Mouse (Mus musculus) forebrain, embryonic 14.5 days (tissue): ENCODE measurements around the gene Dapk3. TPM values are rescaled to one million over a fixed set of nuclear protein-coding genes. Genes with fewer than 3 reads are reported as not detected.
A peak's percentile ranks its signal among the peaks of the same experiment; 100 is the strongest.
"Not testable (repeated sequence)": the region's sequence is repeated elsewhere in the genome, so short reads cannot be mapped to it uniquely, and the experiment has no call there.

Source experiments
- ATAC-seq: fragments of 200-750 bp; cut with Nextera tagmentation; 2 replicates; pipeline ENCODE4 v1.8.0; 2017; ENCODE audit warnings: mild to moderate bottlenecking, moderate library complexity
- DNase-seq: peaks from one replicate; pipeline ENCODE4 v3.0.0-alpha.2; 2015; ENCODE audit warnings: low spot score
- H3K27ac ChIP-seq: fragments of 300-500 bp; sonication (generic); 2 replicates; pipeline ENCODE4 v1.5.1; 2014; ENCODE audit warnings: low read depth, mild to moderate bottlenecking, control low read depth, low read length, moderate library complexity
- H3K27me3 ChIP-seq: fragments of 300-500 bp; sonication (generic); replicated peaks from 2 replicates; pipeline ENCODE4 v1.6.1; 2014; ENCODE audit warnings: low read length, control low read depth, mixed read lengths; ENCODE audit not compliant: control insufficient read depth, insufficient read depth
- H3K36me3 ChIP-seq: fragments of 300-500 bp; sonication (generic); 2 replicates; pipeline ENCODE4 v1.6.1; 2014; ENCODE audit warnings: low read length, control low read depth; ENCODE audit not compliant: control insufficient read depth, insufficient read depth
- H3K4me1 ChIP-seq: fragments of 300-500 bp; sonication (generic); 2 replicates; pipeline ENCODE4 v1.6.1; 2014; ENCODE audit warnings: antibody characterized with exemption, low read length, control low read depth; ENCODE audit not compliant: control insufficient read depth, insufficient read depth
- H3K4me2 ChIP-seq: fragments of 300-500 bp; sonication (generic); 2 replicates; pipeline ENCODE4 v1.6.1; 2014; ENCODE audit warnings: mild to moderate bottlenecking, control low read depth, low read length
- H3K4me3 ChIP-seq: fragments of 300-500 bp; sonication (generic); 2 replicates; pipeline ENCODE4 v1.5.1; 2014; ENCODE audit warnings: low read depth, low read length, control low read depth
- H3K9ac ChIP-seq: fragments of 300-500 bp; sonication (generic); 2 replicates; pipeline ENCODE4 v1.6.1; 2014; ENCODE audit warnings: mild to moderate bottlenecking, low read length, control low read depth, moderate library complexity
- H3K9me3 ChIP-seq: fragments of 300-500 bp; sonication (generic); replicated peaks from 2 replicates; pipeline ENCODE4 v1.6.1; 2016; ENCODE audit warnings: low read length, control low read depth, mixed read lengths; ENCODE audit not compliant: control insufficient read depth
- WGBS: fragments of 180-500 bp; shearing (Covaris S2); extraction: QIAGEN DNeasy Blood & Tissue Kit; methylation state at CpG from one replicate; pipeline ENCODE4 v1.1.7; 2014; 5-methylcytosine and 5-hydroxymethylcytosine counted together
- polyA plus RNA-seq: library from polyadenylated mRNA; unstranded; fragments of >200 nt; fragmentation: Nextera tagmentation; extraction: Ambion mirVana; gene quantifications from 2 replicates; pipeline ENCODE4 v1.2.1, GENCODE M21; 2014

Gene Dapk3
- polyA plus RNA-seq, 1 experiment from 2014 or later: 49.0 TPM

- H3K4me1 ChIP-seq: peaks cover 7% of the 10 kb centered on the region
- H3K36me3 ChIP-seq: peaks cover 64% of the 10 kb centered on the region
- no peaks in the 10 kb centered on the region for H3K9me3 ChIP-seq
- no peak for DNase-seq
- H3K27me3 ChIP-seq: no peaks in the 10 kb centered on the region
- no peak overlapping the region for H3K4me3 ChIP-seq
- 58% methylated on average over 2 of the region's 2 CpGs for WGBS
- H3K27ac ChIP-seq: no peak overlapping the region
- H3K9ac ChIP-seq: no peak overlapping the region
- no peak for ATAC-seq
- H3K4me2 ChIP-seq: no peak overlapping the region
Measured at GRCm38 (mm10) chr10:81162318-81162652, 20.5 kb upstream of the Dapk3 start.

DNA sequence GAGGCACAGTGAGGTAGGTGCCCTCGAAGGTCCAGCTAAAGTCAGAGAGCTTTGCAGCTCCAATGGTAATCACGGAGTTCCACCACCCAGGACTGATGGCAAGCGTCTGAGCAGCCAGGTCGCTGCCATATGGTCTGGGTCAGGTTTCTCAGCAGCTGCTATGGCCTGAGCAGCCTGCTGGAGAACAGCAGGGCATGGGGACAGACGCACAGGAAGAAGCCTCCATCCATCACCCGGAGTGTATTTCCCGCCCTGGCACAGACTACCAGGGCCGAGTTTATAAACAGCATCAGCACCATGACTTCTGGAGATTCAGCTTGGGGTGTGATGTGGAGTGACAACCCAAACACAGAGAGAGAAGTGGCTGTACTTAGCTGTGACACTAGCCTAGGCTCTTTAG, 17.7 kb upstream of the Dapk3 start:
- Histone ChIP-seq H3K27ac (no peak overlapping the region), H3K9ac (no peak overlapping the region), H3K4me3 (no peak overlapping the region), H3K4me1 (peaks cover 13% of the 10 kb centered on the region), H3K36me3 (peaks cover 38% of the 10 kb centered on the region), H3K9me3 (no peaks in the 10 kb centered on the region), H3K4me2 (no peak overlapping the region), H3K27me3 (no peaks in the 10 kb centered on the region)
- DNase-seq (no peak), ATAC-seq (no peak)
- WGBS: 90% methylated on average over 8 of the region's 8 CpGs

DNA sequence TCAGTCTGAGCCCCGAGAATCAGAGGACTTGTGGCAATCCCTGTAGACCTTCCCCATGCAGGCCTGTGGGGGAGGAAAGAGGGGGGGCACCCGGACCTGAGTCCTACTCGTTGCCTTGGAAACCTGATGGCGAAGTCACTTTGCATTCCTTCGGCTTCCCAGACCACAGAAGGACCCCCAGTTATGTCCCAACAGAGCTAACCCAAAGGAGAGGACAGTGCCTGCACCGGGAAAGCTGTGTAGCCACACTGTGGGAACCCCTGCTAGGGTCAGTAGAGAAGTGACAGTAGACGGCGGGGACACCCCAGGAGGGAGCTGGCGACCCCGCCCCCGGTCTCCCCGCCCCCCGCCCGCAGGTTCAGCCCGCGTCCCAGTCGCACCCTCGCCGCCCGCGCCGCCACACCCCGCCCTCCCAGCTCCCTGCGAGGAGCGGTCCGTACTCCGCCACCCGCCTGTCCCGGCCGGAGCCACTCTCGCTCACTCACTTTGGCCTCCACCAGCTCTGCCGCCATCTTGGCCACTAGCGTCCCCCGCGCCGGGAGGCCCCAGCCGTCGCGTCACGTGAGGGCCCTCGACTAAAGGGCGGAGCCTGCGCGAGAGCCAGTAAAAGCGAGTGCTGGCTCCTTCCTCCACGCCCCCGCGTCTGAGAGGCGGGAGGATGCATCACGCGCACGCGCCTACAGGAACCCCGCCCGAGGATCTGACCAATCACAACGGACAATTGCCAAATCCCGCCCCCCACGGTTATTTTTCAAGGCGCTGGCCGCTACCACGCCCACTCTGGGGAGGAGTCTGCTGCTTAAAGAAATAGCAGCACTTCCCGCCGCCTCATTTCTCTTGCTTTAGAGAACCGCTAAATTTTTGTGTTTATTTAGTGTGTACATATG, 15.4 kb upstream of the Dapk3 start, which contains the start of gene Pias4:
Pias4 (minus strand) TSS at position 724 of the 887 bp plus-strand sequence.
- WGBS: under 1% methylated on average over 61 of the region's 64 CpGs
- ATAC-seq: peak; percentile 90
- H3K27ac ChIP-seq: peak within 1 kb of the TSS; percentile 72

DNA sequence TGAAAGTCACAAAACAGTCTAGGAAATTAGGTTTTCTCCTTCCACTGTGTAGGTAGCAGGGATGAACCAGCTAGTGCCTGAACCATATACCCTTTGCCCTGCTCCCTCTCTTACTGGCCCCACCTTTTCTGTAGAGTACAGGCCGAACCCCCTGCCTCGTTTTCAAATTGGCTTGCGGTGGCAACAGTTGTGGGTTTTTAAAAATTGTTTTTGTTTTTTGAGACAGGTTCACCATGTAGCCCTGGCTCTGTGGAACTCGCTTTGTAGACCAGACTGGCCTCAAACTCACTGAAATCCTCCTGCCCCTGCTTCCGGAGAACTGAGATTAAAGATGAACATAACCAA, 14.7 kb upstream of the Dapk3 start:
- H3K9ac ChIP-seq: peak overlapping the region; percentile 64
- no peak for DNase-seq

More for the DNA sequence above, 15.4 kb upstream of the Dapk3 start, which contains the start of gene Pias4:
- DNase-seq: peak; percentile 100
- H3K27me3 ChIP-seq: no peaks in the 10 kb centered on the region
- H3K9me3 ChIP-seq: no peaks in the 10 kb centered on the region
- H3K4me2 ChIP-seq: peak within 1 kb of the TSS; percentile 93
- peak within 1 kb of the TSS; percentile 80 for H3K4me3 ChIP-seq
- H3K36me3 ChIP-seq: peaks cover 15% of the 10 kb centered on the region
- peaks cover 13% of the 10 kb centered on the region for H3K4me1 ChIP-seq
- peak within 1 kb of the TSS; percentile 74 for H3K9ac ChIP-seq

DNA sequence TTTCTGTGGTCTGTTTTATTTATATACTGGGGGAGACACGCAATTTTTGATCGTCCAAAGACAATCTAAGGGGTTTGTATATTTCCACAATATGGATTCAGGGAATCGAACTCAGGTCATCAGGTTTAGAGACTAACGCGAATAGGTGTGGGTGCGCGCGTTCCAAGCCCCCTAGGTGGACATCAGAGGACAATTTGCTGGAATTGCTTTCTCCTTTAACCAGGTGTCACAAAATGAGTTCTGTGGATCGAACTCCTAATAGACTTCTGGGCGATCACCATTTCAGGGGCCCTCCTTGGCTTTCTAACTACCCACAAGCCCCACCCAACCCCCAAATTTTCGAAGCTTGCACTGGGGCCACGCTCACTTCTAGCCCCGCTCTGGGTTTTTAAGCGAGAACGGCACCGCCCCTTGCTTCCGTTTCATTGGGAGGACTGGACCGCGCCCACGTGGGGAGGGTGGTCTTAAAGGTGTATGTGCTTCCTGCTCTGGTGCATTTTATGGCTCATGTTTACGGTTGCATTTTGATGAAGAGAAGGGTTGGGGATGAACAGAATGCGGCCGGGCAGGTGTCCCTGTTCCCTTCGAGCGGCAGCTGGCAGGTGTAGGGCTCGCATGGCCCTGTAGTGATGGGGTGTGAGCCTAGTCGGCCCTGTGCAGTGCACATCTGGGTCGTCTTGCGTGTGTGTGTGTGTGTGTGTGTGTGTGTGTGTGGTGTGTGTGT, 14.1 kb upstream of the Dapk3 start:
- ATAC-seq (peak; percentile 57), DNase-seq (peak; percentile 85)
- Histone ChIP-seq H3K4me3 (peak overlapping the region; percentile 80), H3K4me1 (peaks cover 17% of the 10 kb centered on the region), H3K36me3 (peaks cover 4% of the 10 kb centered on the region), H3K27me3 (no peaks in the 10 kb centered on the region), H3K4me2 (peak overlapping the region; percentile 69), H3K9me3 (no peaks in the 10 kb centered on the region), H3K9ac (peak overlapping the region; percentile 64), H3K27ac (peak overlapping the region; percentile 72)
- WGBS: 3% methylated on average over 29 of the region's 29 CpGs

More for the DNA sequence above, 14.7 kb upstream of the Dapk3 start:
- H3K9me3 ChIP-seq: no peaks in the 10 kb centered on the region
- H3K4me2 ChIP-seq: peak overlapping the region; percentile 69
- 9% methylated on average over 5 of the region's 5 CpGs for WGBS
- H3K36me3 ChIP-seq: peaks cover 11% of the 10 kb centered on the region
- H3K4me1 ChIP-seq: peaks cover 13% of the 10 kb centered on the region
- peak overlapping the region; percentile 72 for H3K27ac ChIP-seq
- H3K4me3 ChIP-seq: peak overlapping the region; percentile 80
- H3K27me3 ChIP-seq: no peaks in the 10 kb centered on the region
- ATAC-seq: peak; percentile 67

DNA sequence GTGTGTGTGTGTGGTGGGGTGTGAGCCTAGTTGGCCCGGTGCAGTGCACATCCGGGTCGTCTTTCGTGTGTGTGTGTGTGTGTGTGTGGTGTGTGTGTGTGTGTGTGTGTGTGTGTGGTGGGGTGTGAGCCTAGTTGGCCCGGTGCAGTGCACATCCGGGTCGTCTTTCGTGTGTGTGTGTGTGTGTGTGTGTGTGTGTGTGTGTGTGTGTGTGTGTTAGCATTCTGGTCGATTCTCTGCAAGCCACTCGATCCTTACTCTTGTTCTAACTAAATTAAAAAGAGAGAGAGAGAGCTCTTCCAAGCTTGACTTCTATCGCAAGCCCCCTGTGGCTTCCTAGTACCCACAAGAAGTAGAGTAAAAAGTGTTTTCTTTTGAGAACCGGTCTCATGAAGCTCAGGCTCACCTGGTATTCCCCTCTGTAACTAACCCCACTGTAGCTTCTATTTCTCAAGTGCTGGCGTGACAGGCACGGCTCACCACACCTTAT, 13.3 kb upstream of the Dapk3 start:
- not testable (repeated sequence) for H3K9ac ChIP-seq, H3K9me3 ChIP-seq, H3K36me3 ChIP-seq, H3K27ac ChIP-seq, H3K4me3 ChIP-seq, H3K27me3 ChIP-seq, H3K4me2 ChIP-seq, DNase-seq, ATAC-seq
- 61% methylated on average over 7 of the region's 14 CpGs for WGBS
- peaks cover 23% of the 10 kb centered on the region for H3K4me1 ChIP-seq

DNA sequence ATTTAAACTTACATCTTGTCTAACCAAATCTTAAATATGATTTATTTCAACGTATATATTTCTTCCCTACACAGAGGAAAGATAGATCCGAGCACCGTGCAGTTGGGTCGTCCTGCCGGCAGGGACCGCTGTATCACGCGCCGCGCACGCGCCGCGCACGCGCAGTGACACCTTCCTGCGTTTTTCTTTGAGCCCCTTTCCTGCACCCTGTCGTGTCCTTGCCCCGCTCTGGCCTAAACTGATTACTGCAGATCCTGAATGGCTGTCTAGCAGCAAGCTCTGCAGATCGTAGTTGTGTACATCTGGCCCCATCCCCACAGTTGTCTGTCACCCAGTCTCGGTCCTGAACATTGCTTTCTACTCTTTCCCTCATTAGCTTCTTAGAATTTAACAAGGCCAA, 9.7 kb upstream of the Dapk3 start:
- 5% methylated on average over 21 of the region's 21 CpGs for WGBS
- DNase-seq (peak; percentile 90), ATAC-seq (peak; percentile 25; the same call in 1 of the 2 replicates)
- H3K9ac ChIP-seq: peak overlapping the region; percentile 44
- H3K4me3 ChIP-seq: no peak overlapping the region
- H3K36me3 ChIP-seq: peaks cover 8% of the 10 kb centered on the region
- H3K4me2 ChIP-seq: peak overlapping the region; percentile 39
- H3K9me3 ChIP-seq: no peaks in the 10 kb centered on the region
- H3K27me3 ChIP-seq: no peaks in the 10 kb centered on the region
- peak overlapping the region; percentile 77 for H3K27ac ChIP-seq
- peaks cover 28% of the 10 kb centered on the region for H3K4me1 ChIP-seq

GRCm38 (mm10) chr10:81174617-81175344, 8.0 kb upstream of the Dapk3 start:
- peaks cover 25% of the 10 kb centered on the region for H3K4me1 ChIP-seq
- WGBS: 3% methylated on average over 29 of the region's 29 CpGs

More at GRCm38 (mm10) chr10:81174617-81175344, 8.0 kb upstream of the Dapk3 start:
- H3K4me3 ChIP-seq: peak overlapping the region; percentile 36
- ATAC-seq (peak; percentile 62), DNase-seq (peak; percentile 92)
- H3K9ac ChIP-seq: peak overlapping the region; percentile 66
- H3K27ac ChIP-seq: peak overlapping the region; percentile 93
- H3K4me2 ChIP-seq: peak overlapping the region; percentile 66
- H3K9me3 ChIP-seq: no peaks in the 10 kb centered on the region
- peaks cover 25% of the 10 kb centered on the region for H3K36me3 ChIP-seq
- H3K27me3 ChIP-seq: no peaks in the 10 kb centered on the region
